Mouse (Mus musculus) limb, embryonic 11.5 days (tissue): ENCODE data around the gene Ythdf2. TPM values are rescaled to one million over a fixed set of nuclear protein-coding genes. Genes with fewer than 3 reads are reported as not detected.
A peak's percentile ranks its signal among the peaks of the same experiment; 100 is the strongest.

Experiments used
- ATAC-seq: fragments of 200-750 bp; cut with Nextera tagmentation; 2 replicates; pipeline ENCODE4 v1.8.0; 2017; ENCODE audit warnings: low read depth; ENCODE audit not compliant: insufficient number of reproducible peaks, low FRiP score, low TSS enrichment
- DNase-seq: peaks from one replicate; pipeline ENCODE4 v3.0.0-alpha.2; 2015; ENCODE audit warnings: low spot score
- H3K27ac ChIP-seq: fragments of 300-500 bp; sonication (generic); replicated peaks from 2 replicates; pipeline ENCODE4 v1.5.1; 2014; ENCODE audit warnings: low read depth, mild to moderate bottlenecking, low read length
- H3K27me3 ChIP-seq: fragments of 300-500 bp; sonication (generic); 2 replicates; pipeline ENCODE4 v1.6.1; 2014; ENCODE audit warnings: mild to moderate bottlenecking, low read length, mixed read lengths; ENCODE audit not compliant: control insufficient read depth, insufficient read depth
- H3K36me3 ChIP-seq: fragments of 300-500 bp; sonication (generic); 2 replicates; pipeline ENCODE4 v1.6.1; 2014; ENCODE audit warnings: mild to moderate bottlenecking, low read length, moderate library complexity, mixed read lengths; ENCODE audit not compliant: control insufficient read depth, insufficient read depth
- H3K4me1 ChIP-seq: fragments of 300-500 bp; sonication (generic); 2 replicates; pipeline ENCODE4 v1.6.1; 2014; ENCODE audit warnings: low read length, mixed read lengths; ENCODE audit not compliant: control insufficient read depth, insufficient read depth
- H3K4me2 ChIP-seq: fragments of 300-500 bp; sonication (generic); 2 replicates; pipeline ENCODE4 v1.6.1; 2014; ENCODE audit warnings: low read depth, mild to moderate bottlenecking, moderate library complexity; ENCODE audit not compliant: severe bottlenecking
- H3K4me3 ChIP-seq: fragments of 300-500 bp; sonication (generic); 2 replicates; pipeline ENCODE4 v1.5.1; 2014; ENCODE audit warnings: low read depth, low read length
- H3K9ac ChIP-seq: fragments of 300-500 bp; sonication (generic); 2 replicates; pipeline ENCODE4 v1.6.1; 2014; ENCODE audit warnings: mild to moderate bottlenecking, low read length
- H3K9me3 ChIP-seq: fragments of 300-500 bp; sonication (generic); 2 replicates; pipeline ENCODE4 v1.6.1; 2016; ENCODE audit warnings: low read length; ENCODE audit not compliant: control insufficient read depth
- WGBS: fragments of 180-500 bp; shearing (Covaris S2); extraction: QIAGEN DNeasy Blood & Tissue Kit; methylation state at CpG from one replicate; pipeline ENCODE4 v1.1.7; 2014; 5-methylcytosine and 5-hydroxymethylcytosine counted together
- polyA plus RNA-seq: library from polyadenylated mRNA; unstranded; fragments of >200 nt; fragmentation: Nextera tagmentation; extraction: Ambion mirVana; gene quantifications from 2 replicates; pipeline ENCODE4 v1.2.1, GENCODE M21; 2014

Gene Ythdf2
- polyA plus RNA-seq, 1 experiment from 2014 or later = 162 TPM

DNA sequence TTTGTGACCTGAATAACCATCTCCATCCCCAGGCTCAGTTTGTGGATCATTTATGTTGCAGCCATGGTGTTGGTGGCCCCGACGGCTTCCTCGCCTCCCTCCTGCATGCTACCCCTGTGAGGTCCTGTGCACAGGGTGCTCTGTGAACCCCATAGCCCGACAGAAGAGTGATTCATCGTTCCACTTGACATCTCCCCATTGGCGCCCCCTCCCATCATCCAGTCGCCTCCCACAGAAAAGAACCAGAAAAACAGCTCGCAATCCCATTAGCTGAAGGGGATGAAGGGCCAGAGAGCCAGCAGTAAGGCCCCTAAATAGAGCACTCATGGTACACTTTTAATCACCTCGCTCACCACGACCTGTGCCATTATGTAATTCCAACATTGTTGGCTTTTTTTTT, 35.6 kb downstream of the Ythdf2 start:
- no peaks in the 10 kb centered on the region for H3K27me3 ChIP-seq
- ATAC-seq = no peak
- no peak overlapping the region for H3K9ac ChIP-seq
- H3K4me1 ChIP-seq = no peaks in the 10 kb centered on the region
- no peaks in the 10 kb centered on the region for H3K36me3 ChIP-seq
- H3K9me3 ChIP-seq = no peaks in the 10 kb centered on the region
- no peak overlapping the region for H3K27ac ChIP-seq
- no peak for DNase-seq
- 54% methylated on average over 10 of the region's 10 CpGs for WGBS
- no peak overlapping the region for H3K4me2 ChIP-seq
- H3K4me3 ChIP-seq = no peak overlapping the region

- no peak for ATAC-seq
- no peak for DNase-seq
- peak overlapping the region; percentile 22; the same call in 1 of the 2 replicates for H3K9ac ChIP-seq
- H3K27me3 ChIP-seq = no peaks in the 10 kb centered on the region
- H3K4me1 ChIP-seq = no peaks in the 10 kb centered on the region
- H3K4me2 ChIP-seq = no peak overlapping the region
- H3K4me3 ChIP-seq = no peak overlapping the region
- WGBS = 26% methylated on average over 7 of the region's 7 CpGs
- no peaks in the 10 kb centered on the region; the same call in 1 of the 2 replicates for H3K36me3 ChIP-seq
- H3K9me3 ChIP-seq = no peaks in the 10 kb centered on the region
- H3K27ac ChIP-seq = no peak overlapping the region
Measured at GRCm38 (mm10) chr4:132170891-132171290, 41.2 kb downstream of the Ythdf2 start.

DNA sequence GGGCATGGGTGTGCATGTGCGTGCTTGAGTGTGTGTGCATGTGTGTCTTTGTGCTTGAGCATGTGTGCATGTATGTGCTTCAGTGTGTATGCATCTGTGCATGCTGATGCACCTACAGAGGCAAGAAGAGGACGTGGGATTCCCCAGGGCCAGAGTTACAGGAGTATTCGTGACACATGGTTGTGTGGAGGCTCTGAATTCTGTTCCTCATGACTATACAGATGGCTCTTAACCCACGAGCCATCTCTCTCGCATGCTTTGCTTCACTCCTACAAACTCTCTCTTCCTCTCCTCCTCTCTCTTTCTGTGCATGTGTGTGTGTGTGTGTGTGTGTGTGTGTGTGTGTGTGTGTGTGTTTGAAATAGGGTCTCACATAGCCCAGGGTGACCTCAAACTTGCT, 42.3 kb downstream of the Ythdf2 start:
- no peak for ATAC-seq
- Histone ChIP-seq H3K27ac (no peak overlapping the region), H3K9me3 (no peaks in the 10 kb centered on the region), H3K4me3 (no peak overlapping the region), H3K4me1 (0 out of 2 replicates have a peak, but pooled peaks cover 3% of the 10 kb centered on the region), H3K9ac (no peak overlapping the region), H3K4me2 (no peak overlapping the region), H3K27me3 (no peaks in the 10 kb centered on the region), H3K36me3 (no peaks in the 10 kb centered on the region; the same call in 1 of the 2 replicates)
- WGBS = 85% methylated on average over 5 of the region's 5 CpGs
- no peak for DNase-seq

DNA sequence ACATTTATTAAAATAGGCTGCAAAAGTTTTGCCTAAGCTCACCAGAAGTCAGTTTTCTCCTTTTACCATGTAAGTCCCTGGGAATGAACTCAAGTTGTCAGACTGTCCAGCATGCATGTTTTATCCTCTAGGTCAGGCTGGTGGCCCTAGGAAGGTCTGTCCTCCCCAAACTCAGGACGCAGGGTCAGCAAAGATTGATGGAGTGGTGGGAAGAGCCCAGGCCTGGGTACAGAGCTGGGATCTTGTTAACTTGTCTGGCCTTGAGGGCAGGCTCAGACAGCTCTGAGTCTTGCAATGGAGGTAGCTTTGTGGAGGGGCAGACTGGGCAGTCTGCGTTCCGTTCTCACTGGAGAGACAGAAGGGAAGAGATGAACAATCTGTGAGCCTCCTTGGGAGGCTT, 42.8 kb downstream of the Ythdf2 start:
- WGBS = 85% methylated on average over 3 of the region's 3 CpGs

DNA sequence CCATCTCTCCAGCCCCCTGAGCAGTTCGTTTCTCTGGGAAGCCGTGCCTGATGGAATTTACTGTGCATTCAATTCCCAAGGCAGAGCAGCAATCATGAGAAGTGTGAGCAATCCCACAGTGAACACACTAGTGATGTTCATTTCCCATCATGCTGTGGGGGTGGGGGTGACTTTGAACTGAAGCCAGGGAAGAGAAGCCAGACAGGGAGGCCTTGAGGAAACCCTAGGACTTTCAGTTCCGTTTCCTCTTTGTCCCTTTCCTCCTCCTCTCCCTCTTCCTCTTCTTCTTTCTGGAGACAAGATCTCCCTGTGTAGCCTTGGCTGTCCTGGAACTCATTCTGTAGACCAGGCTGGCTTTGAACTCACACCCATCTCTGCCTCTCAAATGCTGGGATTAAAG, 44.7 kb downstream of the Ythdf2 start:
- no peak for ATAC-seq
- Histone ChIP-seq H3K27ac (no peak overlapping the region), H3K9me3 (no peaks in the 10 kb centered on the region), H3K4me2 (no peak overlapping the region), H3K36me3 (no peaks in the 10 kb centered on the region; the same call in 1 of the 2 replicates), H3K9ac (no peak overlapping the region), H3K4me1 (0 out of 2 replicates have a peak, but pooled peaks cover 3% of the 10 kb centered on the region), H3K4me3 (no peak overlapping the region), H3K27me3 (no peaks in the 10 kb centered on the region)
- WGBS = 80% methylated on average over 3 of the region's 3 CpGs
- DNase-seq = no peak

More for the DNA sequence above, 42.8 kb downstream of the Ythdf2 start:
- DNase-seq = no peak
- Histone ChIP-seq H3K9ac (no peak overlapping the region), H3K27ac (no peak overlapping the region), H3K27me3 (no peaks in the 10 kb centered on the region), H3K9me3 (no peaks in the 10 kb centered on the region), H3K4me3 (no peak overlapping the region), H3K36me3 (no peaks in the 10 kb centered on the region; the same call in 1 of the 2 replicates), H3K4me1 (0 out of 2 replicates have a peak, but pooled peaks cover 3% of the 10 kb centered on the region), H3K4me2 (no peak overlapping the region)
- ATAC-seq = no peak

DNA sequence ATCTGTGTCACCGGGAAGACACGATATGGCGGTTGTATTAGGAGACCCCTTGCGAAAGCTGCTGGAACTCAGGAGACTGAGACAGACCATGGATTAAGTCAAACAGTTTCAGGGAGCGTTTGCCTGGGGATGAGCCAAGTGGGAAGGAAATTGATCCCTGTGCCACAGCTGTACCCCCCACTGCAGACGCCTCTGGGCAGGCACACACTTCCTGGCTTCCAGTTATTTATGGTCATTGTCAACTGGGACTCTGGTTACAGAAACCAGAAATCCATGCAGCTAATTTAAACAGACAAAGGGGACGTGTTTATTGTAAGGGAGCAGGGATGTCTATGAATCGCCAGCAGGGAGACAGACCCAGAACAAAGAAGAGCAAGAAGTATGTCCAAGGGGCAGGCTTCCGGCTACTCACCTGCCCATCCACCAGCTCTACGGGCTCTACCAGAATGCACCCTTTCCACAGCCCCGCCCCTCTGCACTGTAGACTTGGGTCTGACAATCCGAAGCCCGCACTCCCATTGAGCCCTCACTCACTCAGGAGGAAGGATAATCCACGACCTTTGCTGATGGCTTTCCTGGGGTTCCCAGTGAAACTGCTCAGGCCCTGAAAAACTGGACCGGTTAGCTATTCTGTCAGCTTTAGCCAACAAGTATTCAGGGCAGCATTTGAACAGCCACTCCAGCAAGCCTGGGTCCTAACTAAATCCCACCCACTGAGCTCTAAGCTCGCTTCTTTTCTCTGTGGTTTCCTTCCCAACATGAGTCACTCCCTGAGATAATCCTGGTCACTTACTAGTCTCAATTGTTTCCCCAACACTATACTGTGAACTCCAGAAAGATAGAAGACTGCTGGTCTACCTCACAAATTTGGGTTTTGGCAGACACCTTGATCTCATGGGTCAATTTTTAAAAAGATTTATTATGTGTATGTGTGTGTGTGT, 45.5 kb downstream of the Ythdf2 start:
- ATAC-seq = no peak
- Histone ChIP-seq H3K36me3 (no peaks in the 10 kb centered on the region; the same call in 1 of the 2 replicates), H3K9ac (no peak overlapping the region), H3K4me1 (0 out of 2 replicates have a peak, but pooled peaks cover 3% of the 10 kb centered on the region), H3K4me2 (no peak overlapping the region), H3K27ac (no peak overlapping the region), H3K9me3 (no peaks in the 10 kb centered on the region), H3K4me3 (no peak overlapping the region), H3K27me3 (no peaks in the 10 kb centered on the region)
- 63% methylated on average over 16 of the region's 16 CpGs for WGBS
- no peak for DNase-seq

DNA sequence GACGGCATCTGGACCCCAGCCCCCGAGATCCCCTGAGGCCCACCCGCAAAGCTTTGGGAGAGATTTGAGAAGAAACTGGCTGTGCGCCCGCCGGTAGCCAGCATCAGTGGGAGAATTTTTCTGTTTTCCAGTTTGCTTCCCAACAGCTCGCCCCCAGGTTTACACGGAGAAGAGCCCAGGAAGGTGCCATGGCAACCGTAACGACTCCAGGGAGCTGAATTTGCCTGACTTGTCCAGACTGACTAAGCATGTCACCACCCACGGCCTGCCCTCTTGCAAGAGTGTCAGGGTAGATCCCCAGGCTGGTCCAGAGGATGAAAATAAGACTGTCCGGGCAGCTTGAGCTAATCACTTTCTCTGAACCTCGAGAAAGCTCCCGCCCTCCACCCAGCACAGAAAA, 46.4 kb downstream of the Ythdf2 start:
- no peak for ATAC-seq
- H3K4me1 ChIP-seq = 0 out of 2 replicates have a peak, but pooled peaks cover 3% of the 10 kb centered on the region
- no peak for DNase-seq
- no peak overlapping the region for H3K4me2 ChIP-seq
- no peak overlapping the region for H3K9ac ChIP-seq
- H3K9me3 ChIP-seq = no peaks in the 10 kb centered on the region
- no peak overlapping the region for H3K27ac ChIP-seq
- 63% methylated on average over 14 of the region's 14 CpGs for WGBS
- H3K36me3 ChIP-seq = no peaks in the 10 kb centered on the region
- H3K4me3 ChIP-seq = no peak overlapping the region
- no peaks in the 10 kb centered on the region for H3K27me3 ChIP-seq

DNA sequence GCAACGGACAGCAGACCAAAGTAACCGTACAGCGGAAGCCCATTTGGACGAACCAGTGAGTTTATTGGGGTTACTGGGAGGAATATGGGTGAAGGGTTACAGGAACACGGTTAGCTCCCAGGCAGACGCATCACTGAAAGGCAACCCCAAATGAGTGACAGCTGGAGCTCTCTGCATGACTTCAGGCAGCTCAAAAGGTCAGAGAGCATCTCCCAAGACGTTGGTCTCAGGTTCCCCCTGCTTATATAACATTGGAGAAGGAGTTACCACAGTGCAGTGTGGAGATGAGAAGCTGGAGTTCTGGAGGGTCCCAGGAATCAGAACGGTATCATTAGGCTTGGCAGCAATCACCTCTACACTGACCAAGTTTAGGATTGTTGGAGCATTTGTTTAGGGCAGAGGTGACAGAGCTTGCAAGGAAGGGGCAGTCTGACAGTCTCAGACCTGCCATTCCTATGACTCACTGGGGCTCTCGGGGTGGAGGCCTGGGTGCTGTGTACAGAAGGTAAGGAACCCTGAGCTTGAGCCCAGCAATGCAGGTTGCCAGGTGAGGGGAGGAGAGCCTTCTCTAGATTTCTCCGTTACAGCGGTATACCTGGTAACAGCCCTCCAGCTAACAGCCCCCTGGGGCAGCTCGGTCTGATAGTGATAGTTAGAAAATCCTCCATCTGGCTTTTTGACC, 55.0 kb downstream of the Ythdf2 start:
- ATAC-seq = no peak
- no peaks in the 10 kb centered on the region for H3K27me3 ChIP-seq

More for the DNA sequence above, 55.0 kb downstream of the Ythdf2 start:
- H3K4me3 ChIP-seq = no peak overlapping the region
- H3K4me2 ChIP-seq = no peak overlapping the region
- H3K27ac ChIP-seq = no peak overlapping the region
- DNase-seq = no peak
- H3K9me3 ChIP-seq = no peaks in the 10 kb centered on the region
- 58% methylated on average over 12 of the region's 12 CpGs for WGBS
- H3K4me1 ChIP-seq = no peaks in the 10 kb centered on the region
- no peak overlapping the region for H3K9ac ChIP-seq
- H3K36me3 ChIP-seq = no peaks in the 10 kb centered on the region
